10 mouse cellular contexts compared by ENCODE assay signal in the genomic region with DNA sequence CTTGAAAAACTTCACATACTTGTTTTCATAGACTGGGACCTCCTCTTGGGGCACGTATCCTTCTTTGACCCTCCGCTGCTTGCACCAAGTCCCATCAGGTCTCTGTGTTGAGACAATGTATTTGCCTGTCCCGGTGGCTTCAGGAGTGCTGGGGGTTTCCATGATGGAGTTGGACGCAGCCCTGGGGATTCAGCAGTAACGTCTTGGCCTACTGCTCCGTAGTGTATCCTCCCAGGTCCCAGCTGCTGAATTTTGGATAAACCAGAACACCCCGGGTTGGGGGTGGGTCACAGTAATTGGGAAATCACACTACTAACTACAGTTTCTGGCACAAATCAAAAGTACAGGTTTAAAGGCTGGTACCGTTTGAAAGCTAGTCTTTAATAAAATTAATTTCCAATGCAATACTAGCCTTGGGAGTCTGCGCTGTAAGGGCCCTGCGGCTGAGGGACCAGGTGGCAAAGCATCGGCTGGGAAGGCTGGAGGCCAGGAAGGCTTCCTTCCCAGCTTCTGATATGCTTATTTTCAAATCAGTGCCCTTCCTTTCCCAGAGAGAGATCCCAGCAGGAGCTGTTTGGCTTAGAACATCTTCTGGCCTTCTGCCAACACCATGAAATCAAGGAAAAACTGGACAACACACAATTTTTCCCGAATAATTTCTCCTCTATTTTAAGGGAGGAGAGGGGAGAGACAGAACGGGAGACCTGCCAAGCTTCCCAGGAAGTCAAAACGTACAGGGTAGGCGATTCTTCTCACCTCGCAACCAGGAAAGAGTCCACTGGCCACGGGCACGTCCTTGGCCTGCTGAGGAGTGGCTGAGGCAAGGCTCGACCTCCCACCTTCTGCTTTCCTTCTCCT. TPM values are rescaled to one million over a fixed set of nuclear protein-coding genes. Genes with fewer than 3 reads are reported as not detected.
DNase-seq lines count a peak whose midpoint lies in the region; ATAC-seq lines count a peak whose summit lies in the region.
"Had no signal": no experiment of that assay in that cellular context is flagged by ENCODE, and none has a peak within 500 bp of the region (broad histone marks: within the 10 kb centered on the region; RNA-seq: fewer than 3 reads in every experiment).

No protein-coding gene starts in this region.

- no peak overlapping the region for H3K27ac ChIP-seq in hindbrain, embryonic 13.5 days
- H3K27ac ChIP-seq in hindbrain, embryonic 11.5 days (ENCODE audit: low read depth, low read length), result no peak overlapping the region
- H3K27ac ChIP-seq in midbrain, embryonic 14.5 days (replicated peaks; ENCODE audit: low read depth, low read length), result no peak overlapping the region
- H3K27ac ChIP-seq in midbrain, embryonic 16.5 days (ENCODE audit: low read length), result no peak overlapping the region
- H3K27ac ChIP-seq: embryonic facial prominence, embryonic 12.5 days had no signal

- no peak overlapping the region for H3K4me2 ChIP-seq in hindbrain, embryonic 13.5 days
- no peak overlapping the region for H3K4me2 ChIP-seq in hindbrain, embryonic 11.5 days (replicated peaks; ENCODE audit: low read depth, low read length)
- no peak overlapping the region for H3K4me2 ChIP-seq in midbrain, embryonic 14.5 days (ENCODE audit: low read length)
- no peak overlapping the region for H3K4me2 ChIP-seq in midbrain, embryonic 16.5 days (ENCODE audit: low read length)
- H3K4me2 ChIP-seq: embryonic facial prominence, embryonic 12.5 days had no signal

- 65% methylated on average over 19 of the region's 19 CpGs for WGBS in hindbrain, embryonic 13.5 days
- WGBS in hindbrain, embryonic 11.5 days, result 88% methylated on average over 19 of the region's 19 CpGs
- WGBS in midbrain, embryonic 14.5 days, result 71% methylated on average over 19 of the region's 19 CpGs
- WGBS in midbrain, embryonic 16.5 days, result 55% methylated on average over 19 of the region's 19 CpGs

- H3K4me3 ChIP-seq in hindbrain, embryonic 13.5 days, result no peak overlapping the region
- H3K4me3 ChIP-seq in hindbrain, embryonic 11.5 days (ENCODE audit: low read depth, low read length), result no peak overlapping the region
- H3K4me3 ChIP-seq in midbrain, embryonic 14.5 days (replicated peaks; ENCODE audit: low read depth, low read length), result no peak overlapping the region
- H3K4me3 ChIP-seq in midbrain, embryonic 16.5 days (ENCODE audit: low read depth, low read length), result no peak overlapping the region
- H3K4me3 ChIP-seq: embryonic facial prominence, embryonic 12.5 days had no signal

- no peaks in the 10 kb centered on the region for H3K36me3 ChIP-seq in hindbrain, embryonic 13.5 days
- H3K36me3 ChIP-seq in hindbrain, embryonic 11.5 days (ENCODE audit: control insufficient read depth, insufficient read depth, low read length), result no peaks in the 10 kb centered on the region
- H3K36me3 ChIP-seq in midbrain, embryonic 14.5 days (ENCODE audit: control insufficient read depth, insufficient read depth, low read length), result no peaks in the 10 kb centered on the region
- no peaks in the 10 kb centered on the region for H3K36me3 ChIP-seq in midbrain, embryonic 16.5 days (ENCODE audit: control insufficient read depth, insufficient read depth, low read length)
- H3K36me3 ChIP-seq: embryonic facial prominence, embryonic 12.5 days had no signal

- H3K4me1 ChIP-seq in hindbrain, embryonic 13.5 days (replicated peaks), result peaks cover 14% of the 10 kb centered on the region
- no peaks in the 10 kb centered on the region for H3K4me1 ChIP-seq in hindbrain, embryonic 11.5 days (replicated peaks; ENCODE audit: control insufficient read depth, insufficient read depth, low read length)
- H3K4me1 ChIP-seq in midbrain, embryonic 14.5 days (ENCODE audit: control insufficient read depth, insufficient read depth, low read length), result no peaks in the 10 kb centered on the region
- H3K4me1 ChIP-seq in midbrain, embryonic 16.5 days (ENCODE audit: control insufficient read depth, insufficient read depth, low read length), result no peaks in the 10 kb centered on the region
- H3K4me1 ChIP-seq: embryonic facial prominence, embryonic 12.5 days had no signal

- H3K27me3 ChIP-seq in hindbrain, embryonic 13.5 days, result no peaks in the 10 kb centered on the region
- H3K27me3 ChIP-seq in hindbrain, embryonic 11.5 days (ENCODE audit: control insufficient read depth, insufficient read depth, low read length), result no peaks in the 10 kb centered on the region
- H3K27me3 ChIP-seq in midbrain, embryonic 14.5 days (ENCODE audit: control insufficient read depth, insufficient read depth, low read length), result no peaks in the 10 kb centered on the region
- no peaks in the 10 kb centered on the region for H3K27me3 ChIP-seq in midbrain, embryonic 16.5 days (ENCODE audit: control insufficient read depth, insufficient read depth, low read depth, low read length)
- H3K27me3 ChIP-seq: embryonic facial prominence, embryonic 12.5 days had no signal

- peak; percentile 28 for DNase-seq in adrenal gland, postnatal 14 days
- no peak for DNase-seq in adrenal gland, postnatal 4 days (ENCODE audit: low spot score in 2 of 2)
- DNase-seq in hindbrain, embryonic 11.5 days (ENCODE audit: low spot score), result no peak
- DNase-seq in midbrain, embryonic 14.5 days, result peak; percentile 37
- DNase-seq in heart, postnatal 10 days, result peak; percentile 16 to 37
- no peak for DNase-seq in frontal cortex, postnatal 36 days (ENCODE audit: low spot score in 2 of 2)

- intact Hi-C loops in heart, postnatal 10 days (cut with DNase I), result no loop called here

- no peaks in the 10 kb centered on the region for H3K9me3 ChIP-seq in hindbrain, embryonic 13.5 days
- H3K9me3 ChIP-seq in hindbrain, embryonic 11.5 days (ENCODE audit: control insufficient read depth, low read length), result no peaks in the 10 kb centered on the region
- H3K9me3 ChIP-seq in midbrain, embryonic 14.5 days (ENCODE audit: control insufficient read depth, low read length), result no peaks in the 10 kb centered on the region
- H3K9me3 ChIP-seq in midbrain, embryonic 16.5 days (replicated peaks; ENCODE audit: control insufficient read depth, low read length, poor library complexity, severe bottlenecking), result no peaks in the 10 kb centered on the region
- H3K9me3 ChIP-seq: embryonic facial prominence, embryonic 12.5 days had no signal

- ATAC-seq in hindbrain, embryonic 13.5 days (ENCODE audit: low FRiP score), result 0 out of 2 replicates have a peak, but pooled peaks have one; percentile 28
- ATAC-seq in hindbrain, embryonic 11.5 days (ENCODE audit: low FRiP score), result no peak
- ATAC-seq in midbrain, embryonic 14.5 days (ENCODE audit: low FRiP score, low TSS enrichment), result no peak
- ATAC-seq in midbrain, embryonic 16.5 days, result no peak
- ATAC-seq: inflammation-experienced regulatory T-cells, adult 6 months had no signal

- H3K9ac ChIP-seq in hindbrain, embryonic 13.5 days, result no peak overlapping the region
- H3K9ac ChIP-seq in hindbrain, embryonic 11.5 days (ENCODE audit: low read depth, low read length), result no peak overlapping the region
- H3K9ac ChIP-seq in midbrain, embryonic 14.5 days (replicated peaks; ENCODE audit: low read length), result no peak overlapping the region
- no peak overlapping the region for H3K9ac ChIP-seq in midbrain, embryonic 16.5 days (ENCODE audit: low read depth, low read length)
- H3K9ac ChIP-seq: embryonic facial prominence, embryonic 12.5 days had no signal

RNA-seq across cellular contexts. Expression of a gene that starts 32.1 kb away (rescaled TPM):
- 24.9 and 35.0 TPM in 2 replicates for total RNA-seq in adrenal gland, postnatal 14 days (2021)
- 10 to 100 TPM; 19.4 to 22.0 TPM for total RNA-seq in adrenal gland, postnatal 4 days (2021)
- polyA plus RNA-seq in hindbrain, embryonic 13.5 days (2015; fragmentation: Nextera tagmentation; extraction: Ambion mirVana), result 1.3 and 1.5 TPM in 2 replicates
- polyA plus RNA-seq in hindbrain, embryonic 11.5 days (2014; fragmentation: Nextera tagmentation; extraction: Ambion mirVana), result 0.65 and 1.0 TPM in 2 replicates
- 3.3 TPM in 2 replicates for polyA plus RNA-seq in midbrain, embryonic 14.5 days (2014; fragmentation: Nextera tagmentation; extraction: Ambion mirVana)
- polyA plus RNA-seq in midbrain, embryonic 16.5 days (2015; fragmentation: Nextera tagmentation; extraction: Ambion mirVana), result 3.4 and 3.8 TPM in 2 replicates
- 1 to 10 TPM; 1.0 to 1.4 TPM for total RNA-seq in heart, postnatal 10 days (2021)
- polyA plus RNA-seq: inflammation-experienced regulatory T-cells, adult 6 months had no signal

RNA-seq across cellular contexts. Expression of a gene that starts 40.8 kb away (rescaled TPM):
- total RNA-seq in adrenal gland, postnatal 14 days (2021), result 37.2 and 37.9 TPM in 2 replicates
- 10 to 100 TPM; 27.6 to 31.0 TPM for total RNA-seq in adrenal gland, postnatal 4 days (2021)
- 34.1 and 39.7 TPM in 2 replicates for polyA plus RNA-seq in hindbrain, embryonic 13.5 days (2015; fragmentation: Nextera tagmentation; extraction: Ambion mirVana)
- polyA plus RNA-seq in hindbrain, embryonic 11.5 days (2014; fragmentation: Nextera tagmentation; extraction: Ambion mirVana), result 39.0 and 41.8 TPM in 2 replicates
- polyA plus RNA-seq in midbrain, embryonic 14.5 days (2014; fragmentation: Nextera tagmentation; extraction: Ambion mirVana), result 29.8 and 34.3 TPM in 2 replicates
- polyA plus RNA-seq in midbrain, embryonic 16.5 days (2015; fragmentation: Nextera tagmentation; extraction: Ambion mirVana), result 36.9 and 39.2 TPM in 2 replicates
- total RNA-seq in heart, postnatal 10 days (2021), result 10 to 100 TPM; 16.6 to 17.0 TPM

Comparison
In these comparisons a context has a peak if more than half of its experiments do, and no peak if none do; other contexts are left out.
1. DNase-seq: peak in adrenal gland, postnatal 14 days (single experiment), midbrain, embryonic 14.5 days (single experiment) and heart, postnatal 10 days (2 of 2); none in adrenal gland, postnatal 4 days (0 of 2), hindbrain, embryonic 11.5 days (single experiment) and frontal cortex, postnatal 36 days (0 of 2).